Mouse (Mus musculus) brain, embryonic 14.5 days (tissue): ENCODE measurements around the gene Sec14l1.

Source experiments
- CTCF ChIP-seq: fragments of 200-500 bp; IDR thresholded peaks from 2 replicates; pipeline ENCODE4 v1.5.1; 2012; ENCODE audit warnings: inconsistent platforms, mild to moderate bottlenecking, moderate library complexity, borderline replicate concordance; ENCODE audit not compliant: insufficient read depth, insufficient read length; ENCODE audit errors: extremely low read depth
- POLR2A ChIP-seq: fragments of 200-500 bp; IDR thresholded peaks from 2 replicates; pipeline ENCODE4 v1.6.1; 2012; ENCODE audit warnings: mild to moderate bottlenecking, inconsistent platforms, borderline replicate concordance; ENCODE audit not compliant: poor library complexity, insufficient read depth, insufficient read length, severe bottlenecking; ENCODE audit errors: extremely low read depth

- TF ChIP-seq POLR2A (no peak), CTCF (no peak)
These were observed 79.5 kb downstream of the Sec14l1 start for GRCm38 (mm10) chr11:117194475-117194937.
